Mouse (Mus musculus) brain, adult 2 months (tissue): ENCODE data around the gene Ret.

Experiments used
- DNase-seq: peaks from one replicate; pipeline ENCODE4 v3.0.0; 2011; ENCODE audit warnings: low read depth, low spot score

Gene Ret

DNA sequence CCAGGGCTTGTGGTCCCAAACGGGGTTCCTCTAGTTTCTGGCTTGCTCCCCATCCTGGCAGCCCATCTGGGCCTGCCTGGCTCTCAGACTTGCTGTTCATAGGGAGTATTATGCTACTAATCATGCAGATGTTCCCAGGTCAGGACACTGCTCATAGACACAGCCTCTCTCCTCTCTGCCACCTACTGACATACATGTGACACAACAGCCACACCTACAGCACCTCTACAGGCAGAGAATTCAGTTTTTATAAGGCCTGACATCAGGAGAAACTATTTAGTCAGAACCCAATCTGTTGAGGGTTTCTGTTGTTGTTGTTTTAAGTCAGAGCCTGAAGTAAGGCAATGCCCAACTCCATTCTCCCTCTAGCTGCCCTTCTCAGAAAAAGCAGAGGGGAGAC, 85.7 kb downstream of the Ret start:
- no peak for DNase-seq
